Mouse (Mus musculus): ENCODE data around the gene Golga3.

Golga3 gene

GRCm38 (mm10) chr5:110176362-110177020 lies at the start of gene Golga3:
Golga3 (plus strand) TSS chr5:110176701.
- H3K36me3 ChIP-seq (ENCODE audit: insufficient read depth, low read length), result peaks cover 4% of the 10 kb centered on the region

GRCm38 (mm10) chr5:110135293-110136086 lies 41.0 kb upstream of the Golga3 start, which contains the start of gene Chfr:
Chfr (plus strand) TSS chr5:110135842.
- Histone ChIP-seq H3K36me3 (ENCODE audit: insufficient read depth, low read length) (peaks cover 10% of the 10 kb centered on the region; the same call in 1 of the 2 replicates), H3K9me3 (ENCODE audit: low read length) (peaks cover 65% of the 10 kb centered on the region), H3K4me1 (replicated peaks; ENCODE audit: low read depth, low read length) (no peaks in the 10 kb centered on the region), H3K4me3 (replicated peaks; ENCODE audit: low read length) (peak within 1 kb of the TSS; percentile 87), H3K27me3 (ENCODE audit: insufficient read depth, low read length) (no peaks in the 10 kb centered on the region)
- TF ChIP-seq NANOG (IDR thresholded peaks at IDR 0.05; ENCODE audit: borderline replicate concordance, low read length) (no peak), CTCF (conservative IDR thresholded peaks at IDR 0.05; ENCODE audit: low read length) (no peak), POU5F1 (IDR thresholded peaks at IDR 0.05; ENCODE audit: borderline replicate concordance, low read length) (no peak)

More at GRCm38 (mm10) chr5:110176362-110177020, at the start of gene Golga3:
- Histone ChIP-seq H3K4me1 (replicated peaks; ENCODE audit: low read depth, low read length) (peaks cover 37% of the 10 kb centered on the region), H3K4me3 (replicated peaks; ENCODE audit: low read length) (peak within 1 kb of the TSS; percentile 95), H3K9me3 (ENCODE audit: low read length) (no peaks in the 10 kb centered on the region), H3K27me3 (ENCODE audit: insufficient read depth, low read length) (no peaks in the 10 kb centered on the region)
- TF ChIP-seq CTCF (conservative IDR thresholded peaks at IDR 0.05; ENCODE audit: low read length) (no peak), NANOG (IDR thresholded peaks at IDR 0.05; ENCODE audit: borderline replicate concordance, low read length) (no peak), POU5F1 (IDR thresholded peaks at IDR 0.05; ENCODE audit: borderline replicate concordance, low read length) (no peak)

DNA sequence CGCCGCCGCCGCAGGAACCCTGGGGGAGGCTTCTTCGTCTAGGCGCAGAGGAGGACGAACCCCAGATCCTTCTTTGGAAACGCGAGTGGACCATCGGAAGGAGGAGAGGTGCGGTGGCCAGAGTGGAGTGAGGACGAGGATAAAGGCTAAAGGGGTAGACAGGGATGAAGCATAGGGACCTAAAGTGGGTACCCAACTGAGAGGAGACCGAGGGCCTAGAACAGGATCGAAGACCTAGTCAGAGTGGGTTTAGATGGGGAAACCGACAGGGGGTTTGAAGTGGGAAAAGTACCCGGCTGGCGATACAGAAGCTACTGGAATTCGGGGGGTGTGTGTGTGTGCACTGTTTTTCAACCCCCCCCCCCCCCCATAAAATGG lies 40.4 kb upstream of the Golga3 start:
- no peak for TF ChIP-seq CTCF (conservative IDR thresholded peaks at IDR 0.05; ENCODE audit: low read length)
- no peak for TF ChIP-seq NANOG (IDR thresholded peaks at IDR 0.05; ENCODE audit: borderline replicate concordance, low read length)
- no peak for TF ChIP-seq POU5F1 (IDR thresholded peaks at IDR 0.05; ENCODE audit: borderline replicate concordance, low read length)
- H3K36me3 ChIP-seq (ENCODE audit: insufficient read depth, low read length), result peaks cover 5% of the 10 kb centered on the region; the same call in 1 of the 2 replicates

DNA sequence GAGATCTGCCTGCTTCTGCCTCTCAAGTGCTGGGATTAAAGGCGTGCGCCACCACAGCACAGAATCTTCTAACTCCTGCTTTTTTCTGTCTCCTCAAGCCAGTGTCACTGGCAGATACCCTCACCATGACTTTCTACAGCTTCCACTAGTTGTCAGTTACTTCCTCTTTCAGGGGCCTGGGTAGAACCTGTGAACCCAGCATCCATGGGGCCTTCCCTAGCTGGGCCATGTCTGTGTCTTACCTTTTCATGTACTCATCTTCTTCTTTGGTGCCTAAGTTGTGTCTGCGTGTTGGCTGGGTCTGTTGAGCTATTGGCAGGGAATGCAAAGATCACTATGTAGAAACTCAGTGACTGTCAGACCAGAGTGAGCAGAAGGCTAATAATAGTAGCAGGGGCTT lies 38.7 kb upstream of the Golga3 start:
- TF ChIP-seq NANOG (IDR thresholded peaks at IDR 0.05; ENCODE audit: borderline replicate concordance, low read length) (no peak), CTCF (conservative IDR thresholded peaks at IDR 0.05; ENCODE audit: low read length) (no peak), POU5F1 (IDR thresholded peaks at IDR 0.05; ENCODE audit: borderline replicate concordance, low read length) (no peak)

More for the DNA sequence above, 40.4 kb upstream of the Golga3 start:
- Histone ChIP-seq H3K4me1 (replicated peaks; ENCODE audit: low read depth, low read length) (no peaks in the 10 kb centered on the region), H3K27me3 (ENCODE audit: insufficient read depth, low read length) (no peaks in the 10 kb centered on the region), H3K4me3 (replicated peaks; ENCODE audit: low read length) (peak overlapping the region; percentile 87), H3K9me3 (ENCODE audit: low read length) (peaks cover 59% of the 10 kb centered on the region)

DNA sequence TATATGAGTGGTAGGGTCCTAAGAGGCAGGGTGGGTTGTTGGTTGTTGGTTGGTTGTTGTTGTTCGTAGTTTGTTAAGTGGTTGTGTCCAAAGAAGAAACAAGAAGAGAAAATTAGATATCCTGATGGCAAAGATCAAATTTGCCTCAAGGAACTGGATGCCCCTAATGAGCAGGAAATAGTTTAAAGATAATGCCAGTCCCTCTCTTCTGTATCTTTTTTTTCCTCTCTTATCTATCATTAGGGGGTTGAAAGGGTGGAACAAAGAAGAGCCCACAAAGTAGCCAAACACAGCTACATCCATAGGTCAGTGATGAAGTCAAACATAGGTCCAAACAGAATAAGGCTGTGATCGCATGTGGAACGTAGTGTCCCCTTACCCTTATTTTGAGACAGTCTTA lies 37.2 kb upstream of the Golga3 start:
- peaks cover 8% of the 10 kb centered on the region; the same call in 1 of the 2 replicates for H3K36me3 ChIP-seq (ENCODE audit: insufficient read depth, low read length)
- no peaks in the 10 kb centered on the region for H3K27me3 ChIP-seq (ENCODE audit: insufficient read depth, low read length)
- peaks cover 29% of the 10 kb centered on the region for H3K9me3 ChIP-seq (ENCODE audit: low read length)
- TF ChIP-seq POU5F1 (IDR thresholded peaks at IDR 0.05; ENCODE audit: borderline replicate concordance, low read length) (no peak), NANOG (IDR thresholded peaks at IDR 0.05; ENCODE audit: borderline replicate concordance, low read length) (no peak), CTCF (conservative IDR thresholded peaks at IDR 0.05; ENCODE audit: low read length) (no peak)
- H3K4me1 ChIP-seq (replicated peaks; ENCODE audit: low read depth, low read length), result peaks cover 6% of the 10 kb centered on the region; the same call in 1 of the 2 replicates
- H3K4me3 ChIP-seq (replicated peaks; ENCODE audit: low read length), result no peak overlapping the region

More for the DNA sequence above, 38.7 kb upstream of the Golga3 start:
- no peak overlapping the region for H3K4me3 ChIP-seq (replicated peaks; ENCODE audit: low read length)
- H3K27me3 ChIP-seq (ENCODE audit: insufficient read depth, low read length), result no peaks in the 10 kb centered on the region
- peaks cover 5% of the 10 kb centered on the region; the same call in 1 of the 2 replicates for H3K36me3 ChIP-seq (ENCODE audit: insufficient read depth, low read length)
- peaks cover 44% of the 10 kb centered on the region for H3K9me3 ChIP-seq (ENCODE audit: low read length)
- peaks cover 6% of the 10 kb centered on the region; the same call in 1 of the 2 replicates for H3K4me1 ChIP-seq (replicated peaks; ENCODE audit: low read depth, low read length)

- Histone ChIP-seq H3K9me3 (ENCODE audit: low read length) (peaks cover 18% of the 10 kb centered on the region), H3K27me3 (ENCODE audit: insufficient read depth, low read length) (no peaks in the 10 kb centered on the region), H3K4me3 (replicated peaks; ENCODE audit: low read length) (no peak overlapping the region), H3K36me3 (ENCODE audit: insufficient read depth, low read length) (peaks cover 15% of the 10 kb centered on the region), H3K4me1 (replicated peaks; ENCODE audit: low read depth, low read length) (peaks cover 6% of the 10 kb centered on the region; the same call in 1 of the 2 replicates)
- no peak for TF ChIP-seq NANOG (IDR thresholded peaks at IDR 0.05; ENCODE audit: borderline replicate concordance, low read length)
- no peak for TF ChIP-seq POU5F1 (IDR thresholded peaks at IDR 0.05; ENCODE audit: borderline replicate concordance, low read length)
- TF ChIP-seq CTCF (conservative IDR thresholded peaks at IDR 0.05; ENCODE audit: low read length), result no peak
These were observed 36.1 kb upstream of the Golga3 start for GRCm38 (mm10) chr5:110140424-110140823.

- Histone ChIP-seq H3K4me3 (replicated peaks; ENCODE audit: low read length) (no peak overlapping the region), H3K36me3 (ENCODE audit: insufficient read depth, low read length) (peaks cover 28% of the 10 kb centered on the region), H3K9me3 (ENCODE audit: low read length) (no peaks in the 10 kb centered on the region), H3K4me1 (replicated peaks; ENCODE audit: low read depth, low read length) (peaks cover 6% of the 10 kb centered on the region; the same call in 1 of the 2 replicates), H3K27me3 (ENCODE audit: insufficient read depth, low read length) (no peaks in the 10 kb centered on the region)
- TF ChIP-seq NANOG (IDR thresholded peaks at IDR 0.05; ENCODE audit: borderline replicate concordance, low read length) (no peak), POU5F1 (IDR thresholded peaks at IDR 0.05; ENCODE audit: borderline replicate concordance, low read length) (no peak), CTCF (conservative IDR thresholded peaks at IDR 0.05; ENCODE audit: low read length) (no peak)
These were observed 34.2 kb upstream of the Golga3 start for GRCm38 (mm10) chr5:110142309-110142708.

DNA sequence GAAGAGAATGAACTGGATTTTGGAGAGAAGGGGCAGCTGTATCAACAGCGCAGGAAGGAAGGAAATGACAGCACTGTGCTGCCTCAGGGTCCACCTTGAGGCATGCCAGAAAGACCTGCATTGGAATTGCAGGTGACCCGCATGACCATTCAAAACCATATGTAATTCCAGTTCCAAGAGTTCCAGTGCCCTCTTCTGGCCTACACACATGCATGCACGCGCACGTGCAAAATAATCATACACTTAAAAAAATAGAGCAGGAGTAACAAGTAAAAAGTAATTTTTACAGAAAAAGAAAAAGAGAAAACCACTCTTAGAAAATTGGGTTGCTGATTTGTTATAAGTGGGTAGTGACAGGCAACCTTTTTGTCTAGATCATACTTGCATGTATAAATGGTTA lies 33.5 kb upstream of the Golga3 start:
- Histone ChIP-seq H3K27me3 (ENCODE audit: insufficient read depth, low read length) (no peaks in the 10 kb centered on the region), H3K9me3 (ENCODE audit: low read length) (no peaks in the 10 kb centered on the region), H3K4me1 (replicated peaks; ENCODE audit: low read depth, low read length) (peaks cover 6% of the 10 kb centered on the region; the same call in 1 of the 2 replicates), H3K4me3 (replicated peaks; ENCODE audit: low read length) (no peak overlapping the region), H3K36me3 (ENCODE audit: insufficient read depth, low read length) (peaks cover 29% of the 10 kb centered on the region)
- TF ChIP-seq POU5F1 (IDR thresholded peaks at IDR 0.05; ENCODE audit: borderline replicate concordance, low read length), result no peak
- peak; percentile 42 for TF ChIP-seq CTCF (conservative IDR thresholded peaks at IDR 0.05; ENCODE audit: low read length)
